11 mouse cellular contexts compared by ENCODE assay signal in genomic region chr8:81044201-81044600, GRCm38 (mm10).
"Had no signal": no experiment of that assay in that cellular context is flagged by ENCODE, and none has a peak within 500 bp of the region (broad histone marks: within the 10 kb centered on the region; RNA-seq: fewer than 3 reads in every experiment).

No protein-coding gene starts in this region.

- H3K4me3 ChIP-seq: limb, embryonic 12.5 days; liver, embryonic 15.5 days; midbrain, embryonic 13.5 days; neural tube, embryonic 12.5 days had no signal

- ATAC-seq: midbrain, embryonic 13.5 days had no signal

- H3K9me3 ChIP-seq: limb, embryonic 12.5 days; liver, embryonic 15.5 days; midbrain, embryonic 13.5 days; neural tube, embryonic 12.5 days had no signal

- H3K36me3 ChIP-seq: limb, embryonic 12.5 days; liver, embryonic 15.5 days; midbrain, embryonic 13.5 days; neural tube, embryonic 12.5 days had no signal

- H3K27ac ChIP-seq: limb, embryonic 12.5 days; liver, embryonic 15.5 days; midbrain, embryonic 13.5 days; neural tube, embryonic 12.5 days; stomach, postnatal 0 days had no signal

- DNase-seq: kidney, adult 2 months; layer of hippocampus, adult 9-11 months; layer of hippocampus, postnatal 36 days; lung, adult 2 months; lung, postnatal 14 days; thymus, postnatal 4 days had no signal

- H3K9ac ChIP-seq: limb, embryonic 12.5 days; liver, embryonic 15.5 days; midbrain, embryonic 13.5 days; neural tube, embryonic 12.5 days had no signal

- H3K4me2 ChIP-seq: limb, embryonic 12.5 days; liver, embryonic 15.5 days; midbrain, embryonic 13.5 days; neural tube, embryonic 12.5 days had no signal

- H3K4me1 ChIP-seq: limb, embryonic 12.5 days; liver, embryonic 15.5 days; midbrain, embryonic 13.5 days; neural tube, embryonic 12.5 days had no signal

- H3K27me3 ChIP-seq: limb, embryonic 12.5 days; liver, embryonic 15.5 days; midbrain, embryonic 13.5 days; neural tube, embryonic 12.5 days had no signal
